In the genomic region with DNA sequence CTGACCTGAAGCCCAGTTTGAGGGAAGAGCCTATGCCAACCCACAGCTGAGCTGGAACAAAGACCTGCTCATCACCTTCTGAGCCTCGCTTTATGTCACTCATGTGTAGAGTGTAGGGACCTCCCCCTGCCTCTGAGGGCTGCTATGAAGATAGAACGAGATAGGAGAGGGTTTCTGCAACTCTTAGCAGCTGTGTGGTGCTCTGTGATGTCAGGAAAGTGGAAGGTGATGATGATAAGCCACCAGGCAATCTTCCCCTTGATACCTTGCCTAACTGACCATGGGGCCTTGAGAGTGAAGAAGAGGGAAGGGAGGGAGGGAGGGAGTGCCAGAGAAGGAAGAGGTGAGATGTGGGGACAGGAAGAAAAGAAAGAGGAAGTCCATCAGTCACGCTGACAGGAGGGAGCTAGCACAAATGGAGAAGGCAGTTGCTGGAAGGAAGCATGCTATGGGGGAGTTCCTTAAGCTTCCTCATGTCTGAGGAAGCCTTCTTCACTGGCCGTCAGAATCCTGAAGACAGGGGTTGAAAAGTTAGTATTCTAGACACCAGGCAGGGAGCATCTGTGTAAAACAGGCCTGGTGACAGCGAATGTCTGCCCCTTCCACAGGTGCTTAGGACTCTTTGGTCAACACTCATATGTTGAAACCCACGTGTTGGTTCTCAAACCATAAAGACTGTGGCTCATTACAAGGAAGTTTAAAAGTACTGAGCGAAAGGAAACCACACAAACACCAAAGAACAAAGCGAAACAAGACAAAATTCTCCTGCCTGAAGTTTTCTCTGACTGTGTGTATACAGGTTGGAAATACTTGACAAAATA, we compare ENCODE assay signal across 8 mouse cellular contexts. TPM values are rescaled to one million over a fixed set of nuclear protein-coding genes. Genes with fewer than 3 reads are reported as not detected.
DNase-seq lines count a peak whose midpoint lies in the region; ATAC-seq and TF ChIP-seq lines count a peak whose summit lies in the region.

A gene (plus strand): TSS at position 196 of the 821 bp plus-strand sequence.

- no peak within 1 kb of the TSS for H3K4me3 ChIP-seq in hindbrain, postnatal 0 days (ENCODE audit: low read length)

- no peaks in the 10 kb centered on the region for H3K36me3 ChIP-seq in hindbrain, postnatal 0 days (ENCODE audit: insufficient read depth, low read length)

- H3K27ac ChIP-seq in hindbrain, postnatal 0 days, result no peak within 1 kb of the TSS

- H3K27me3 ChIP-seq in hindbrain, postnatal 0 days (ENCODE audit: insufficient read depth, low read length), result no peaks in the 10 kb centered on the region

- peak; percentile 78 for ATAC-seq in CD4-positive, CD25-positive, alpha-beta regulatory T cell, adult 4 months
- no peak for ATAC-seq in hindbrain, postnatal 0 days
- ATAC-seq in megakaryocyte, adult 5-6 weeks (ENCODE audit: poor library complexity, severe bottlenecking), result peak; percentile 92

- H3K9me3 ChIP-seq in hindbrain, postnatal 0 days (ENCODE audit: low read length), result no peaks in the 10 kb centered on the region

- DNase-seq in adrenal gland, postnatal 4 days (ENCODE audit: low spot score in 2 of 2), result no peak
- DNase-seq in adrenal gland, adult 2 months, result no peak
- DNase-seq in gastrocnemius, postnatal 10 days, result no peak
- DNase-seq in hindbrain, postnatal 0 days (ENCODE audit: low spot score), result no peak
- no peak for DNase-seq in urinary bladder, postnatal 25 days (ENCODE audit: low spot score)
- DNase-seq in cerebellum, postnatal 36 days, result no peak

- H3K4me1 ChIP-seq in hindbrain, postnatal 0 days (ENCODE audit: insufficient read depth, low read length), result peaks cover 7% of the 10 kb centered on the region

- no peak for TF ChIP-seq CTCF in hindbrain, postnatal 0 days (IDR thresholded peaks at IDR 0.05; ENCODE audit: low read depth)

- H3K4me2 ChIP-seq in hindbrain, postnatal 0 days (ENCODE audit: low read depth, low read length), result no peak within 1 kb of the TSS

- 74% methylated on average over 8 of the region's 8 CpGs for WGBS in hindbrain, postnatal 0 days

- no peak within 1 kb of the TSS for H3K9ac ChIP-seq in hindbrain, postnatal 0 days (replicated peaks; ENCODE audit: low read length)

RNA-seq across cellular contexts. Expression of the gene that starts here (rescaled TPM):
- 10 to 100 TPM; 26.8 to 35.3 TPM for total RNA-seq in adrenal gland, postnatal 4 days (2021)
- total RNA-seq in adrenal gland, adult 2 months (2021), result 1 to 10 TPM; 6.4 to 6.9 TPM
- polyA plus RNA-seq in adrenal gland, adult 2 months (2012; rRNA removed), result 3.3 and 4.8 TPM in 2 replicates
- polyA plus RNA-seq in CD4-positive, CD25-positive, alpha-beta regulatory T cell, adult 4 months (2017; shearing (Covaris generic)), result 10 to 100 TPM; 30.6 to 45.1 TPM
- 10 to 100 TPM; 55.8 to 80.1 TPM for total RNA-seq in gastrocnemius, postnatal 10 days (2021)
- total RNA-seq in hindbrain, postnatal 0 days (2014; rRNA removed), result 61.9 and 64.7 TPM in 2 replicates
- 20.1 and 22.1 TPM in 2 replicates for polyA plus RNA-seq in hindbrain, postnatal 0 days (2015; fragmentation: Nextera tagmentation; extraction: Ambion mirVana)
- 9.8 and 10.5 TPM in 2 replicates for total RNA-seq in megakaryocyte, adult 5-6 weeks (2015)
- total RNA-seq in megakaryocyte, adult 5-6 weeks (2017), result 4.6 and 7.2 TPM in 2 replicates
